Mouse (Mus musculus) gastrocnemius, adult 2 months (tissue): ENCODE data around the gene Cdc42se1. TPM values are rescaled to one million over a fixed set of nuclear protein-coding genes. Genes with fewer than 3 reads are reported as not detected.

Source experiments
- DNase-seq: peaks from one replicate; pipeline ENCODE4 v3.0.0; 2022
- H3K27ac ChIP-seq: fragments of 200-600 bp; 2 replicates; pipeline ENCODE4 v1.8.1; 2022; ENCODE audit warnings: mild to moderate bottlenecking
- H3K4me3 ChIP-seq: fragments of 200-600 bp; 2 replicates; pipeline ENCODE4 v1.8.1; 2022; ENCODE audit warnings: mild to moderate bottlenecking, moderate library complexity
- CTCF ChIP-seq: fragments of 200-600 bp; IDR thresholded peaks from 2 replicates; pipeline ENCODE4 v1.8.1; 2022; ENCODE audit warnings: antibody characterized with exemption, mild to moderate bottlenecking, moderate library complexity
- intact Hi-C: fragments of 180-260 bp; cut with DNase I; formaldehyde crosslinking; loops from one replicate; pipeline ENCODE4 v1.15.1; 2025
- long read RNA-seq, 2 experiments: library from polyadenylated mRNA; stranded (forward); transcript quantifications; one replicate each; pipeline ENCODE4 v2.0.0; 2021
- total RNA-seq, 2 experiments: library from RNA; stranded (reverse); gene quantifications; 2 replicates each; pipeline ENCODE4 v1.2.3; 2021

Cdc42se1 gene
- 10 to 100 TPM; 13.7 to 16.4 TPM for total RNA-seq
- long read RNA-seq, experiment 1, transcript Cdc42se1-201 (5 exons, 2,805 nt) = major isoform, 9 of 10 reads
- long read RNA-seq, experiment 1, partial matches to known transcripts = 0 of 10 reads
- long read RNA-seq, experiment 1, other reads (novel, unspliced or antisense) = 1 of 10 reads
- long read RNA-seq, experiment 2, transcript Cdc42se1-201 (5 exons, 2,805 nt) = major isoform, 11 of 14 reads
- long read RNA-seq, experiment 2, partial matches to known transcripts = 1 of 14 reads
- long read RNA-seq, experiment 2, other reads (novel, unspliced or antisense) = 2 of 14 reads

- intact Hi-C loops = no loop called here
- peak; percentile 95 for DNase-seq
- Histone ChIP-seq H3K4me3 (peak within 1 kb of the TSS; percentile 85), H3K27ac (peak within 1 kb of the TSS; percentile 99)
- TF ChIP-seq CTCF = no peak
These were observed at the start of gene Cdc42se1 for GRCm38 (mm10) chr3:95228148-95228893. Gene Cdc42se1 (plus strand): TSS chr3:95228732.

GRCm38 (mm10) chr3:95178948-95179347 lies 49.6 kb upstream of the Cdc42se1 start:
- no peak for DNase-seq
- Histone ChIP-seq H3K27ac (0 out of 2 replicates have a peak overlapping the region, but pooled peaks have one; percentile 28), H3K4me3 (no peak overlapping the region)
- no peak for TF ChIP-seq CTCF
- intact Hi-C loops = no loop called here

- Histone ChIP-seq H3K4me3 (no peak overlapping the region), H3K27ac (no peak overlapping the region)
- intact Hi-C loops = no loop called here
- no peak for TF ChIP-seq CTCF
- no peak for DNase-seq
These were observed 48.6 kb upstream of the Cdc42se1 start for GRCm38 (mm10) chr3:95179890-95180289.

GRCm38 (mm10) chr3:95181841-95182240 lies 46.7 kb upstream of the Cdc42se1 start:
- Histone ChIP-seq H3K4me3 (no peak overlapping the region), H3K27ac (no peak overlapping the region)
- intact Hi-C loops = no loop called here
- no peak for TF ChIP-seq CTCF
- DNase-seq = no peak

GRCm38 (mm10) chr3:95184796-95185577 lies 43.5 kb upstream of the Cdc42se1 start:
- no peak for TF ChIP-seq CTCF
- DNase-seq = no peak
- intact Hi-C loops = no loop called here
- Histone ChIP-seq H3K27ac (no peak overlapping the region), H3K4me3 (no peak overlapping the region)

- no peak overlapping the region for H3K27ac ChIP-seq
- no peak overlapping the region for H3K4me3 ChIP-seq
- DNase-seq = no peak
- intact Hi-C loops = no loop called here
- no peak for TF ChIP-seq CTCF
These were observed 42.4 kb upstream of the Cdc42se1 start for GRCm38 (mm10) chr3:95186100-95186499.

- no peak overlapping the region for H3K4me3 ChIP-seq
- no peak for DNase-seq
- intact Hi-C loops = no loop called here
- TF ChIP-seq CTCF = no peak
- no peak overlapping the region for H3K27ac ChIP-seq
These were observed 41.6 kb upstream of the Cdc42se1 start for GRCm38 (mm10) chr3:95186888-95187287.

GRCm38 (mm10) chr3:95194721-95195135 lies 33.8 kb upstream of the Cdc42se1 start:
- Histone ChIP-seq H3K27ac (no peak overlapping the region), H3K4me3 (no peak overlapping the region)
- no peak for TF ChIP-seq CTCF
- no peak for DNase-seq
- intact Hi-C loops = no loop called here

GRCm38 (mm10) chr3:95195772-95196171 lies 32.8 kb upstream of the Cdc42se1 start:
- no peak overlapping the region for H3K4me3 ChIP-seq
- intact Hi-C loops = no loop called here
- H3K27ac ChIP-seq = no peak overlapping the region
- no peak for DNase-seq
- TF ChIP-seq CTCF = no peak

GRCm38 (mm10) chr3:95199101-95199500 lies 29.4 kb upstream of the Cdc42se1 start:
- intact Hi-C loops = no loop called here
- H3K27ac ChIP-seq = no peak overlapping the region
- DNase-seq = no peak
- no peak for TF ChIP-seq CTCF
- H3K4me3 ChIP-seq = no peak overlapping the region

GRCm38 (mm10) chr3:95200132-95200531 lies 28.4 kb upstream of the Cdc42se1 start:
- DNase-seq = no peak
- intact Hi-C loops = no loop called here

GRCm38 (mm10) chr3:95200562-95200961 lies 28.0 kb upstream of the Cdc42se1 start:
- TF ChIP-seq CTCF = no peak
- DNase-seq = no peak
- Histone ChIP-seq H3K4me3 (no peak overlapping the region), H3K27ac (no peak overlapping the region)
- intact Hi-C loops = no loop called here

More at GRCm38 (mm10) chr3:95200132-95200531, 28.4 kb upstream of the Cdc42se1 start:
- TF ChIP-seq CTCF = no peak
- no peak overlapping the region for H3K27ac ChIP-seq
- H3K4me3 ChIP-seq = no peak overlapping the region

GRCm38 (mm10) chr3:95203880-95204279 lies 24.7 kb upstream of the Cdc42se1 start:
- intact Hi-C loops = no loop called here
- no peak for DNase-seq
- no peak for TF ChIP-seq CTCF
- Histone ChIP-seq H3K4me3 (no peak overlapping the region), H3K27ac (no peak overlapping the region)
